Mouse (Mus musculus): ENCODE measurements around the gene Gm13695.
"Not testable (repeated sequence)": the region's sequence is repeated elsewhere in the genome, so short reads cannot be mapped to it uniquely, and the experiment has no call there.

DNA sequence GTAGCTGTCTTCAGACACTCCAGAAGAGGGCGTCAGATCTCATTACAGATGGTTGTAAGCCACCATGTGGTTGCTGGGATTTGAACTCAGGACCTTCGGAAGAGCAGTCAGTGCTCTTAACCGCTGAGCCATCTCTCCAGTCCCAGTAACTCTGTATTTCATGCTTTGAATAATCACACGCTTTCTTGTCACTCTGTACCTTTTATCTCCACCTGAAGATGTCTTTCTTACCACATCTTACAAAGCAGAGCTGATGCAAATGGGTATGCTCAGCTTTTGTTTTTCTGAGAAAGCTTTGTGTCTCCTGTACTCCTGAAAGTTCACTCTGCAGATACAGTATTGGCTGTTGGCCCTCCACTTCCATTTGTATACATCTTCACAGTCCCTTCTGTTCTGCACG, 49.2 kb downstream of the Gm13695 start:
- TF ChIP-seq CTCF (IDR thresholded peaks at IDR 0.05; ENCODE audit: borderline replicate concordance, control insufficient read depth, extremely low read depth, insufficient read depth, low read length, poor library complexity); POLR2A (IDR thresholded peaks at IDR 0.05; ENCODE audit: control insufficient read depth, extremely low read depth, insufficient read depth, low read length, poor library complexity): not testable (repeated sequence)
